Mouse (Mus musculus) lung, embryonic 16.5 days (tissue): ENCODE measurements around the gene Arrdc2. TPM values are rescaled to one million over a fixed set of nuclear protein-coding genes. Genes with fewer than 3 reads are reported as not detected.

Experiments used
- ATAC-seq: fragments of 200-750 bp; cut with Nextera tagmentation; 2 replicates; pipeline ENCODE4 v1.8.0; 2017; ENCODE audit warnings: low read depth, mild to moderate bottlenecking, moderate library complexity
- H3K27ac ChIP-seq: fragments of 300-500 bp; sonication (generic); 2 replicates; pipeline ENCODE4 v1.5.1; 2014; ENCODE audit warnings: mild to moderate bottlenecking, control low read depth, low read length
- H3K27me3 ChIP-seq: fragments of 300-500 bp; sonication (generic); 2 replicates; pipeline ENCODE4 v1.6.1; 2014; ENCODE audit warnings: low read depth, low read length, mixed read lengths; ENCODE audit not compliant: control insufficient read depth, insufficient read depth
- H3K36me3 ChIP-seq: fragments of 300-500 bp; sonication (generic); 2 replicates; pipeline ENCODE4 v1.6.1; 2014; ENCODE audit warnings: low read length; ENCODE audit not compliant: control insufficient read depth, insufficient read depth
- H3K4me1 ChIP-seq: fragments of 300-500 bp; sonication (generic); replicated peaks from 2 replicates; pipeline ENCODE4 v1.6.1; 2014; ENCODE audit warnings: low read length, mixed read lengths; ENCODE audit not compliant: control insufficient read depth, insufficient read depth
- H3K4me2 ChIP-seq: fragments of 300-500 bp; sonication (generic); 2 replicates; pipeline ENCODE4 v1.6.1; 2014; ENCODE audit warnings: low read depth, low read length, control low read depth
- H3K4me3 ChIP-seq: fragments of 300-500 bp; sonication (generic); 2 replicates; pipeline ENCODE4 v1.5.1; 2014; ENCODE audit warnings: mild to moderate bottlenecking, low read length, control low read depth
- H3K9ac ChIP-seq: fragments of 300-500 bp; sonication (generic); 2 replicates; pipeline ENCODE4 v1.6.1; 2014; ENCODE audit warnings: low read length, control low read depth
- H3K9me3 ChIP-seq: fragments of 300-500 bp; sonication (generic); 2 replicates; pipeline ENCODE4 v1.6.1; 2016; ENCODE audit warnings: low read length; ENCODE audit not compliant: control insufficient read depth
- WGBS: fragments of 180-500 bp; shearing (Covaris S2); extraction: QIAGEN DNeasy Blood & Tissue Kit; methylation state at CpG from one replicate; pipeline ENCODE4 v1.1.7; 2014; 5-methylcytosine and 5-hydroxymethylcytosine counted together
- polyA plus RNA-seq: library from polyadenylated mRNA; unstranded; fragments of >200 nt; fragmentation: Nextera tagmentation; extraction: Ambion mirVana; gene quantifications from 2 replicates; pipeline ENCODE4 v1.2.1, GENCODE M21; 2015

Gene Arrdc2
- polyA plus RNA-seq, 1 experiment from 2014 or later, result 4.5 TPM

- no peak overlapping the region for H3K4me2 ChIP-seq
- no peak for ATAC-seq
- no peak overlapping the region for H3K27ac ChIP-seq
- H3K9ac ChIP-seq, result no peak overlapping the region
- no peak overlapping the region for H3K4me3 ChIP-seq
- no peaks in the 10 kb centered on the region for H3K9me3 ChIP-seq
- H3K27me3 ChIP-seq, result peaks cover 3% of the 10 kb centered on the region; the same call in 1 of the 2 replicates
- no peaks in the 10 kb centered on the region for H3K36me3 ChIP-seq
- WGBS, result 68% methylated on average over 2 of the region's 2 CpGs
- 0 out of 2 replicates have a peak, but pooled peaks cover 5% of the 10 kb centered on the region for H3K4me1 ChIP-seq
These were observed 14.3 kb upstream of the Arrdc2 start for GRCm38 (mm10) chr8:70853863-70854262.

- 0 out of 2 replicates have a peak, but pooled peaks cover 5% of the 10 kb centered on the region for H3K4me1 ChIP-seq
- no peak for ATAC-seq
- H3K9ac ChIP-seq, result no peak overlapping the region
- H3K4me2 ChIP-seq, result no peak overlapping the region
- 80% methylated on average over 40 of the region's 41 CpGs for WGBS
- no peak overlapping the region for H3K4me3 ChIP-seq
- no peaks in the 10 kb centered on the region for H3K9me3 ChIP-seq
- H3K27me3 ChIP-seq, result peaks cover 3% of the 10 kb centered on the region; the same call in 1 of the 2 replicates
- H3K36me3 ChIP-seq, result no peaks in the 10 kb centered on the region
- no peak overlapping the region for H3K27ac ChIP-seq
These were observed 13.2 kb upstream of the Arrdc2 start for GRCm38 (mm10) chr8:70852595-70853231.

GRCm38 (mm10) chr8:70851837-70852236, 12.3 kb upstream of the Arrdc2 start:
- Histone ChIP-seq H3K9me3 (no peaks in the 10 kb centered on the region), H3K27ac (no peak overlapping the region), H3K36me3 (no peaks in the 10 kb centered on the region), H3K4me2 (no peak overlapping the region), H3K27me3 (peaks cover 3% of the 10 kb centered on the region; the same call in 1 of the 2 replicates), H3K4me3 (no peak overlapping the region), H3K9ac (peak overlapping the region; percentile 4), H3K4me1 (0 out of 2 replicates have a peak, but pooled peaks cover 5% of the 10 kb centered on the region)
- 52% methylated on average over 6 of the region's 6 CpGs for WGBS
- no peak for ATAC-seq

GRCm38 (mm10) chr8:70850947-70851346, 11.4 kb upstream of the Arrdc2 start:
- ATAC-seq, result no peak
- H3K4me2 ChIP-seq, result no peak overlapping the region
- no peaks in the 10 kb centered on the region for H3K4me1 ChIP-seq
- no peaks in the 10 kb centered on the region for H3K36me3 ChIP-seq
- H3K27me3 ChIP-seq, result no peaks in the 10 kb centered on the region
- no peak overlapping the region for H3K9ac ChIP-seq
- H3K4me3 ChIP-seq, result no peak overlapping the region
- 80% methylated on average over 4 of the region's 4 CpGs for WGBS
- H3K9me3 ChIP-seq, result no peaks in the 10 kb centered on the region
- H3K27ac ChIP-seq, result no peak overlapping the region

GRCm38 (mm10) chr8:70850132-70850845, 10.8 kb upstream of the Arrdc2 start:
- H3K9me3 ChIP-seq, result no peaks in the 10 kb centered on the region
- H3K4me1 ChIP-seq, result no peaks in the 10 kb centered on the region
- no peak for ATAC-seq
- H3K4me3 ChIP-seq, result no peak overlapping the region
- no peak overlapping the region for H3K4me2 ChIP-seq
- no peaks in the 10 kb centered on the region for H3K27me3 ChIP-seq
- H3K9ac ChIP-seq, result no peak overlapping the region
- H3K27ac ChIP-seq, result no peak overlapping the region
- H3K36me3 ChIP-seq, result no peaks in the 10 kb centered on the region
- 61% methylated on average over 7 of the region's 7 CpGs for WGBS

- Histone ChIP-seq H3K27ac (no peak overlapping the region), H3K36me3 (no peaks in the 10 kb centered on the region), H3K4me3 (no peak overlapping the region), H3K4me2 (no peak overlapping the region), H3K9me3 (no peaks in the 10 kb centered on the region), H3K27me3 (no peaks in the 10 kb centered on the region), H3K9ac (no peak overlapping the region), H3K4me1 (no peaks in the 10 kb centered on the region)
- ATAC-seq, result no peak
- WGBS, result 78% methylated on average over 3 of the region's 3 CpGs
These were observed 9.9 kb upstream of the Arrdc2 start for GRCm38 (mm10) chr8:70849333-70849990.

- Histone ChIP-seq H3K4me3 (no peak overlapping the region), H3K36me3 (no peaks in the 10 kb centered on the region), H3K4me1 (no peaks in the 10 kb centered on the region), H3K4me2 (no peak overlapping the region), H3K9ac (no peak overlapping the region; the same call in 1 of the 2 replicates), H3K27me3 (no peaks in the 10 kb centered on the region), H3K27ac (no peak overlapping the region), H3K9me3 (no peaks in the 10 kb centered on the region)
- no peak for ATAC-seq
- WGBS, result 48% methylated on average over 15 of the region's 15 CpGs
These were observed 7.0 kb upstream of the Arrdc2 start for GRCm38 (mm10) chr8:70846371-70847154.

- H3K36me3 ChIP-seq, result no peaks in the 10 kb centered on the region
- 39% methylated on average over 5 of the region's 5 CpGs for WGBS
- no peak for ATAC-seq
- no peak overlapping the region for H3K9ac ChIP-seq
- no peak overlapping the region for H3K4me3 ChIP-seq
- H3K9me3 ChIP-seq, result no peaks in the 10 kb centered on the region
- H3K4me2 ChIP-seq, result no peak overlapping the region
- H3K27me3 ChIP-seq, result no peaks in the 10 kb centered on the region
- H3K4me1 ChIP-seq, result peaks cover 3% of the 10 kb centered on the region
- H3K27ac ChIP-seq, result no peak overlapping the region
These were observed 5.6 kb upstream of the Arrdc2 start for GRCm38 (mm10) chr8:70845108-70845507.

GRCm38 (mm10) chr8:70844523-70844922, 5.0 kb upstream of the Arrdc2 start:
- H3K4me2 ChIP-seq, result no peak overlapping the region
- no peaks in the 10 kb centered on the region for H3K9me3 ChIP-seq
- no peaks in the 10 kb centered on the region for H3K27me3 ChIP-seq
- no peak overlapping the region for H3K9ac ChIP-seq
- peaks cover 3% of the 10 kb centered on the region for H3K4me1 ChIP-seq
- no peak overlapping the region for H3K4me3 ChIP-seq
- WGBS, result 1% methylated on average over 6 of the region's 6 CpGs
- ATAC-seq, result no peak
- H3K27ac ChIP-seq, result no peak overlapping the region
- H3K36me3 ChIP-seq, result no peaks in the 10 kb centered on the region
